Mouse (Mus musculus): Measurements from ENCODE around the gene Prep. TPM values are rescaled to one million over a fixed set of nuclear protein-coding genes. Genes with fewer than 3 reads are reported as not detected.

Gene Prep
- polyA plus RNA-seq, 1 experiment: 5.2 TPM

- H3K36me3 ChIP-seq (ENCODE audit: control insufficient read depth, insufficient read depth, low read length): no peaks in the 10 kb centered on the region
- H3K27me3 ChIP-seq (ENCODE audit: control insufficient read depth, insufficient read depth, low read length): no peaks in the 10 kb centered on the region
- H3K4me3 ChIP-seq (ENCODE audit: extremely low read depth, insufficient read depth, insufficient read length): no peak overlapping the region
- 81% methylated on average over 14 of the region's 14 CpGs for WGBS
- TF ChIP-seq POLR2A (IDR thresholded peaks at IDR 0.05; ENCODE audit: low read depth, low read length) (no peak), CTCF (IDR thresholded peaks at IDR 0.05; ENCODE audit: extremely low read depth, insufficient read depth, insufficient read length, insufficient replicate concordance) (no peak)
- no peak overlapping the region for H3K27ac ChIP-seq (ENCODE audit: insufficient read depth, low read length)
- H3K4me1 ChIP-seq (ENCODE audit: control insufficient read depth, insufficient read depth, insufficient read length): no peaks in the 10 kb centered on the region
- no peak for DNase-seq (ENCODE audit: low read depth in 1 of 2, low spot score in 2 of 2)
Measured at GRCm38 (mm10) chr10:45193330-45194310, 126.6 kb downstream of the Prep start.

- Histone ChIP-seq H3K27ac (ENCODE audit: insufficient read depth, low read length) (no peak overlapping the region), H3K4me3 (ENCODE audit: extremely low read depth, insufficient read depth, insufficient read length) (no peak overlapping the region), H3K36me3 (ENCODE audit: control insufficient read depth, insufficient read depth, low read length) (no peaks in the 10 kb centered on the region), H3K27me3 (ENCODE audit: control insufficient read depth, insufficient read depth, low read length) (no peaks in the 10 kb centered on the region), H3K4me1 (ENCODE audit: control insufficient read depth, insufficient read depth, insufficient read length) (no peaks in the 10 kb centered on the region)
- WGBS: 81% methylated on average over 5 of the region's 5 CpGs
- no peak for DNase-seq (ENCODE audit: low read depth in 1 of 2, low spot score in 2 of 2)
- TF ChIP-seq POLR2A (IDR thresholded peaks at IDR 0.05; ENCODE audit: low read depth, low read length): no peak
- TF ChIP-seq CTCF (IDR thresholded peaks at IDR 0.05; ENCODE audit: extremely low read depth, insufficient read depth, insufficient read length, insufficient replicate concordance): no peak
Measured at GRCm38 (mm10) chr10:45194531-45194930, 127.5 kb downstream of the Prep start.

- Histone ChIP-seq H3K36me3 (ENCODE audit: control insufficient read depth, insufficient read depth, low read length) (no peaks in the 10 kb centered on the region), H3K4me3 (ENCODE audit: extremely low read depth, insufficient read depth, insufficient read length) (no peak overlapping the region), H3K4me1 (ENCODE audit: control insufficient read depth, insufficient read depth, insufficient read length) (no peaks in the 10 kb centered on the region), H3K27me3 (ENCODE audit: control insufficient read depth, insufficient read depth, low read length) (no peaks in the 10 kb centered on the region), H3K27ac (ENCODE audit: insufficient read depth, low read length) (no peak overlapping the region)
- no peak for TF ChIP-seq CTCF (IDR thresholded peaks at IDR 0.05; ENCODE audit: extremely low read depth, insufficient read depth, insufficient read length, insufficient replicate concordance)
- TF ChIP-seq POLR2A (IDR thresholded peaks at IDR 0.05; ENCODE audit: low read depth, low read length): no peak
- DNase-seq (ENCODE audit: low read depth in 1 of 2, low spot score in 2 of 2): no peak
- 62% methylated on average over 1 of the region's 1 CpGs for WGBS
Measured at GRCm38 (mm10) chr10:45204582-45204981, 137.6 kb downstream of the Prep start.

GRCm38 (mm10) chr10:45210201-45210600, 143.2 kb downstream of the Prep start:
- Histone ChIP-seq H3K4me3 (ENCODE audit: extremely low read depth, insufficient read depth, insufficient read length) (no peak overlapping the region), H3K27me3 (ENCODE audit: control insufficient read depth, insufficient read depth, low read length) (no peaks in the 10 kb centered on the region), H3K36me3 (ENCODE audit: control insufficient read depth, insufficient read depth, low read length) (no peaks in the 10 kb centered on the region), H3K4me1 (ENCODE audit: control insufficient read depth, insufficient read depth, insufficient read length) (no peaks in the 10 kb centered on the region), H3K27ac (ENCODE audit: insufficient read depth, low read length) (no peak overlapping the region)
- TF ChIP-seq POLR2A (IDR thresholded peaks at IDR 0.05; ENCODE audit: low read depth, low read length) (no peak), CTCF (IDR thresholded peaks at IDR 0.05; ENCODE audit: extremely low read depth, insufficient read depth, insufficient read length, insufficient replicate concordance) (no peak)
- DNase-seq (ENCODE audit: low read depth in 1 of 2, low spot score in 2 of 2): no peak

- no peak for DNase-seq (ENCODE audit: low read depth in 1 of 2, low spot score in 2 of 2)
- Histone ChIP-seq H3K36me3 (ENCODE audit: control insufficient read depth, insufficient read depth, low read length) (no peaks in the 10 kb centered on the region), H3K4me1 (ENCODE audit: control insufficient read depth, insufficient read depth, insufficient read length) (no peaks in the 10 kb centered on the region), H3K4me3 (ENCODE audit: extremely low read depth, insufficient read depth, insufficient read length) (no peak overlapping the region), H3K27me3 (ENCODE audit: control insufficient read depth, insufficient read depth, low read length) (no peaks in the 10 kb centered on the region), H3K27ac (ENCODE audit: insufficient read depth, low read length) (no peak overlapping the region)
- TF ChIP-seq POLR2A (IDR thresholded peaks at IDR 0.05; ENCODE audit: low read depth, low read length) (no peak), CTCF (IDR thresholded peaks at IDR 0.05; ENCODE audit: extremely low read depth, insufficient read depth, insufficient read length, insufficient replicate concordance) (no peak)
- 55% methylated on average over 7 of the region's 7 CpGs for WGBS
Measured at GRCm38 (mm10) chr10:45216676-45217075, 149.7 kb downstream of the Prep start.

Other genes starting within 250 kb of the Prep start
- gene Popdc3, start 110.9 kb downstream of the Prep start, polyA plus RNA-seq (2012; rRNA removed): 0.46 and 0.47 TPM in 2 replicates

Measured in spleen, adult 2 months (tissue).